Mouse (Mus musculus) layer of hippocampus, postnatal 36 days (tissue): Measurements from ENCODE around the gene Gfer. TPM values are rescaled to one million over a fixed set of nuclear protein-coding genes. Genes with fewer than 3 reads are reported as not detected.
A peak's percentile ranks its signal among the peaks of the same experiment; 100 is the strongest.
"Not testable (repeated sequence)": the region's sequence is repeated elsewhere in the genome, so short reads cannot be mapped to it uniquely, and the experiment has no call there.

ENCODE experiments used
- DNase-seq, 2 experiments: peaks; one replicate each; pipeline ENCODE4 v3.0.0; 2022
- total RNA-seq, 2 experiments: library from RNA; stranded (reverse); gene quantifications; 2 replicates each; pipeline ENCODE4 v1.2.3; 2021

The Gfer gene
- total RNA-seq, 2 experiments from 2014 or later = 17.0 to 22.7 TPM

DNA sequence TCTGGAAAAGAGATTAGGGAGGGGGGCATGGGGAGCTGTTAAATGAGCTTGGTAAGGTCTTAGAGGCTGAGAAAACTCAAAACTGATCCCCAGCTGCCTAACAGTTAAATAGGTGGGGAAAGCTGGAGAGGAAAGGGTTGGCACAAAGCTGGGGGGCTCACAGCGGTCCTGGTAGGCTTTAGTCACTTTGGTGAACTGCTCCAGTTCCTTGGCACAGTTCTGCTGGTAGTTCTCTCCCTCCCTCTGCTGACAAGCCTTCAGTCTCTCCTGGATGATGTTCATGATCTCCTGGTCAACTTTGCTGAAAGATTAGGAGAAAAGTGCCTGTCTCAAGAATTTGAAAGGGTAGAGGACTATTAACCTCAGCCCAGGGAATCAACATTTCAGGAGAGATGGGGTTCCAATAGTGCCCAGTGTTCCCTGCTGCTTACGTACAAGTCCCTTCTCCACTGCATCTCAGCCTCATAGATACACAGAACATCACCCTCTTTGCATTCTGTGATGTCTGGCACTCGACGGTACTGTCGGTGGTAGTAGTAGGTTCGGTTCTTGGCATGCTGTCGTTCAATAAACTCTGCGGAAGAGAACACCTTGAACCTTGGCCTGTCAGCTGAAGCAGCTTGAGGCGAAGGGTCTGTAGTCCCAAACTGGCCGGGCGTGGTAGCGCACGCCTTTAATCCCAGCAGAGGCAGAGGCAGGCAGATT is 26.4 kb upstream of the Gfer start:
- no peak for DNase-seq

DNA sequence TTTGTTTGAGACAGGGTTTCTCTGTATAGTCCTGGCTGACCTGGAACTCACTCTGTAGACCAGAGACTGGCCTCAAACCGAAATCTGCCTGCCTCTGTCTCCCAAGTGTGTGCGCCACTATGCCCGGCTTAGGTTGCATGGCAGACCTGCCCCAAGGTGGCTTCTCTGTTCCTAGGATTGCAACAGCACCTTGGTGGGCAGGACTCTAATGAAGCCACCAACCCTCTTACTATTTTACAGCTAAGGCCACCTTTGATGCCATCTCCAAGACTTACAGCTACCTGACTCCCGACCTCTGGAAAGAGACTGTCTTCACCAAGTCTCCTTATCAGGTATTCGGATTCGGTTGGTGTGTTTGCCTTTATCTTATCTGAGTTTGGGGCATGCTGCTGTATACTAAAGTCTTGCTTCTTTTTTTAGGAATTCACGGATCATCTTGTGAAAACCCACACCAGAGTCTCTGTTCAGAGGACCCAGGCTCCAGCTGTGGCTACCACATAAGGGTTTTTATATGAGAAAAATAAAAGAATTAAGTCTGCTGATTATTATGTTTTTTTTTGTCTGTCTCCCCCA is 25.5 kb upstream of the Gfer start:
- DNase-seq = not testable (repeated sequence)

DNA sequence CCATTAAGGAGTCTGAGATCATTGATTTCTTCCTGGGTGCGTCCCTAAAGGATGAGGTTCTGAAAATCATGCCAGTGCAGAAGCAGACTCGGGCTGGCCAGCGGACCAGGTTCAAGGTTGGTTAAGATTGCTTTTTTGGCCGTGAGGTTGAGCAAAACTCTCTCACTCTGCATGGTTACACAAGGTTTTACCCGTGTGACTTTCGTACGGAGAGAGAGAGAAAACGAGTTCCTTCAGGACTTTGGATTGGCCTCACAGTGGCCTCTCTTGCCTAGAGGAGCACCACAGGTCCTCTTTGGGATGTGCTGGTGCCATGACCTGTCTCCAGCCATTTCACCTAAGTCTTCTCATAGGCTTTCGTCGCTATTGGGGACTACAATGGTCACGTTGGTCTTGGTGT is 24.7 kb upstream of the Gfer start:
- DNase-seq = not testable (repeated sequence)

DNA sequence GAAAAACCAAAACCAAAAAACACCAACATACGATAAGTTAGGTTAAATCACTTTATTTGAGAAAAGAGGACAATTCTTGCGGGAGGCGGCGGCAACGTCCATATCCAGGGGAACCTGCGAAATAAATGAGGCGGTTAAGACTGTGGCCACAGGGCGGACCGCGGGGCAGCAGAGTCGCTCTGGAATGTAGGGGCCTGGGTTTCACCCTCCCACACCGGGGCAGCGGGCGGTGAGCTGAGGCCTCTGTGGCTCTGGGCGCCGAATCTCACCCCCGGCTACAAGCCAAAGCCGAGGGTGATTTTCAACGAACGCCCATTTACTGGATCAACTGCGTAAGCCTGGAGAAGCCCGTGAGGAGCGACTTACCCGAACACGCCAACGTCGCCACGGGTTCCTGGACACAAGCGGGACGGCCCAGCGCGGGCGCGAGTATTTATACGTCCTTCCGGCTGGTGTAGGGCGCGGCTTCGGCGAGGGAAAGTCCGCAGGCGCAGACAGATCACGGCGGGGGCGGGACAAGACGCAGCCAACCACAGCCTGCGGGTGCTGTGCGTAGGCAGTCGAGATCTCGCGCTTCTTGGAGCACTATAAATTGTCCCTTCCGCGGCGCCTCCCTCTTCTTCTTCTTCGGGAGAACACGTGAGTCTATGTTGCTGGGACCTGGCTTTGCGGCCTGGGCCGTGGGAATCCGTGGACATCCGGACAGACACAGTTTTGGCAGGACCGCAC is 23.7 kb upstream of the Gfer start:
- peak; percentile 97 to 98 for DNase-seq

DNA sequence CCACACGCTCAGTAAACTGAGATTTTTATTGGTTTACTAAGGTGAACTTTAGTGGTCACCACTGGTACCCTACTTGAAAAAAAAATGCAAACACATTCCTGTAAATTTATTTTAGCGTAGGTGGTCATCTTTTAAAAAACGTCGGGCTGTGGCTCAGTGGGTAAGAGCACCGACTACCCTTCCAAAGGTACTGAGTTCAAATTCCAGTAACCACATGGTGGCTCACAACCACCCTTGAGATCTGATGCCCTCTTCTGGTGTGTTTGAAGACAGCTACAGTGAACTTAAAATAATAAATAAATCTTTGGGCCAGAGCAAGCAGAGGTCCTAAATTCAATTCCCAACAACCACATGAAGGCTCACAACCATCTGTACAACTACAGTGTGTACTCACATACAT is 23.0 kb upstream of the Gfer start:
- DNase-seq = not testable (repeated sequence)

DNA sequence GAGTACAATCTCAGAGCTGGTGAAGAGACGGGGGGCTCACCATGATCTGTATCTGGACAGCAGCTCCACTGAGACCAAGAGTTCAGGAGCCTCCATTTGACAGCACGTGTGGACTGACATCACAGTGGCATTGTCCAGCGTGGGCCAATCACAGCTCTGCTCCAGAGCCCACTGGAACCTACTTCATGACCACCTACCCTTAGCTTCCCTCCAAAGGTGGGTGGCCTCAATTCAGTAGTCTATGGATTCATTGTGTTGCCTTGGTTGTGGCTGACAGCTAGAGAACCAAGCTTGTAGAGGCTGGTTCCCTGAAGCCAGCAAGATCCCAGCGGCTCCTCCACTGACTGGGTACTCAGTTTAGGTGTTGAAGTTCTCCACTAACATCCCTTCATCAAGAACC is 22.0 kb upstream of the Gfer start, which contains the start of the genes Rnf151 and Rps2:
Rnf151 (minus strand) TSS at position 121 of the 400 bp plus-strand sequence.
Rps2 (plus strand) TSS at position 174 of the 400 bp plus-strand sequence.
- DNase-seq = no peak

DNA sequence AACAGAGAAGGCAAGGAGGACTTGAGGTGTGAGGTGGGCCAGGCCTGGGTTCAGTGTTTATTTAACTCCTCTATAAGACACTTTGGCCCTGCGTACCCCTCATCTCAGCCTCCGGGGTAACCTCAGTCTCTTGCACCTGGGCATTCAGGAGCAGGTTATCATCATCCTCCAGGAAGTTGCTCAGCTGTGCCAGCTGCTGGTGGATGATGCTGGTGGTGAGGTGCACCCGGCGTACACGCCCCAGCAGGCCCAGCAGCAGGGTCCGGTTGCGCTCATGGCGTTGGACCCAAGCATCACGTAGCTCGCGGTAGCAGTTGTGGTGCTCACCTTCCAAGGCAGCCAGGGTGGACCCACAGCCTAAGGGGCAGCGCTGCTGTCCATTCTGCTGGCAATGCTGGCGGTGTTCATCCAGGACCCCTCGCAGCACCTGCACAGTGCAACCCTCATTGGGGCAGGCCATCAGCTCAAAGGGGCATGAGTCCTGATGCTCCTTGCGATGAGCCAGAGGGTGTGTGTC is 20.3 kb upstream of the Gfer start:
- no peak for DNase-seq

DNA sequence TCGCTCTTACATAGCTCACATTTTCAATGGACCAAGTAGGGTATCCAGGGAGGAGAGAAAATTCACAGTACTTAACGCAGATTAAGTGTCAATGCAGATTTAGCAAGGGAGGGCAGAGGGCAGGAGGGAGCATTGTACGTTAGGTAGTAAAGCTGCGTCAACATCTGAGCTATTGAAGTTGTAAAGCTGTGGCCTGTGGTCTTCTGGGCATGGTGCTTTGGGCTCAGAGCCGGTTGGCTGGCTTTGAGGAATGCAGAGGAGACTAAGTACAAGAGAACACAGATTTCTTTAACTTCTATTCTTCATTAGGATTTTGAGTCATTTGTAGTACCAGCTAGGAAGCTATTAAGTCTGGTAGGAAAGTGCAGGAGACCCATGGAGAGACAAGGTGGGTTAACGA is 19.6 kb upstream of the Gfer start:
- no peak for DNase-seq

DNA sequence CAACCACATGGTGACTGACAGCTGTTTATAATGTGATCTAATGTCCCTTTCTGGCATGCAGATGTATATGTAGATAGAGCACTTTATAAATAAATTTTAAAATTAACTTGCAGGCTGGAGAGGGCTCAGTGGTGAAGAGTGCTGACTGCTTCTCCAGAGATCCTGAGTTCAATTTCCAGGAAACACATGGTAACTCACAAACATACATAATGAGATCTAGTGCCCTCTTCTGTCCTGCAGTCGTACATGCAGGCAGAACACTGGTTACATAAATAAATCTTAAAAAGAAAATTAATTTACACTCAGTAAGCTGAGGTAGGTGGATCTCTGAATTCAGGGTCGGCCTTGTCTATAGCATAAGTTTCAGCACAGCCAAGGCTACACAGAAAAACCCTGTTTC is 12.7 kb upstream of the Gfer start:
- DNase-seq = no peak

DNA sequence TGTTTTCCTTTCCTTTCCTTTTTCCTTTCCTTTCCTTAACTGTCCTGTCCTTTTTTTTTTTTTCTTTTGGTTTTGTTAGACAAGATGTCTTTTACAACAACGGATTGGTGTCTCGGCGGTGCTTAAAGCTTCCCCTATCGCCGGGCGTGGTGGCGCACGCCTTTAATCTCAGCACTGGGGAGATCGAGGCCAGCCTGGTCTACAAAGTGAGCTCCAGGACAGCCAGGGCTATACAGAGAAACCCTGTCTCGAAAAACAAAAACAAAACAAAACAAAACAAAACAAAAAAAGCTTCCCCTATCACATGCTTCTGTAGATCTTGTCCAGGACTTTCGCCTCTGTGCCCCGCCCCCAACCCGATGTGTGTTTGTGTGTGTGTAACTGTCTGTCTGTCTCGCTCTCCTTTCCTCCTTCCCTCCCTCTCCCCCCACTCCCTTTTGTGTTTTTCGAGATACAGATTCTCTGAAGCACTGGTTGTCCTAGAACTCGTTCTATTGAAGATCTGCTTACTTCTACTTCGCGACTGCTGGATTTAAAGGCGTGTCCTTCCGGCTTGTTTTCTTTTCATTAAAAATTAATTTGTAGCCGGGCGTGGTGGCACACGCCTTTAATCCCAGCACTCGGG is 12.0 kb upstream of the Gfer start:
- DNase-seq = no peak

DNA sequence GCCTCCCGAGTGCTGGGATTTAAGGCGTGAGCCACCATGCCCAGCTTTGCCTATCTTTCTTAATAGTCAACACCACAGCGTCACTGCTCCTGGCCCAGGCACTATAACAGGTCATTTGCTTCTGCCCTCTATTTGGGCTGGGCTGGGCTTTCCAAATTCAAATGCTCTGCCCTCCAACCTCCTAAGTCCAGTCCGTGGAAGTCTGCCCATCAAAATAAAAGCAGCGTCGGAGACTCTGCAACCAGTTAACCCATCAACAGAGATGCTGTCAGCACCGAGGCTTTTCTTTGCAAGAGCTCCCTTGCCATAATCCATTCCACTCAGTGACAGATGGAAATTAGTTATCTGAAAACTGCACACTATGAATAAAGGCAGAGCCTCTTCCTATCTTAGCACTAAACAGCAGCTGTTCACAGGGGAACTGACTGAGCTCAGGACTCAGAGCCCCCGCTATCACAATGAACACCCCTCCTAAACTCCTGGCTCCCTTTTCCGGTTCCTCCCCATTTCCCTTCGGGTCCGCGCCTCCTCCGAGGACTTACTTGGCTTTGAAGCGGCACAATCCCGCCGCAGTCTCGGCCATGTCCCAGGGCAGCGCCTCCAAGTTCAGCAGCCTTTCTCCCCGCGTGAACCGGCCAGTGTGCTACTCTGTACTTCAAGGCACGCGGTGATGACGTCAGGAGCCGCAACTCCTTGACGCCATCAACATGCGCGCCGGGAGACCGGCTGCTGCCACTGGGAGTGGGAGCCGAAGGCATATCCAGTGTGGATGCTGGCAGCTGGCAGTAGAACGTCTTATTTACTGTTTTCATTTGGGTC is 11.2 kb upstream of the Gfer start, which contains the start of gene Tbl3:
Tbl3 (minus strand) TSS at position 679 of the 819 bp plus-strand sequence.
- DNase-seq = peak; percentile 93

DNA sequence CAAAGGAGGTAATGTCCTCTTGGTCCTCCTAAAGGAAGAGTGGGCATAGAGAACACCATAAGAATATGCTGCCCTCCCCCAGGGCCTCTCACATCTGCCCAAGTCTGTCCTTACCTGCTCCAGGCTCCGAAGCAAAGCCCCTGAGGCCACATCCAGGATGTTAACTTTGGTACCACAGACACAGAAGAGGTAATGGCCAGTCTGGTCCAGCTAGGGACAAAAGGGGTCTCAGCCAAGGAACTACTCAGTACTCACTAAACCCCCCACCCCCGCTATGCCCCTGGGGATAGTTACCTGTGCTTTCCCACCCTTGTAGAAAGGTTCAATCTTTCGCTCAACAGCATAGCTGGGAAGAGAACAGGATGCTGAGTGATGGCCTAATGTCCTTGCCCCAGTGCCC is 9.9 kb upstream of the Gfer start:
- DNase-seq = no peak

DNA sequence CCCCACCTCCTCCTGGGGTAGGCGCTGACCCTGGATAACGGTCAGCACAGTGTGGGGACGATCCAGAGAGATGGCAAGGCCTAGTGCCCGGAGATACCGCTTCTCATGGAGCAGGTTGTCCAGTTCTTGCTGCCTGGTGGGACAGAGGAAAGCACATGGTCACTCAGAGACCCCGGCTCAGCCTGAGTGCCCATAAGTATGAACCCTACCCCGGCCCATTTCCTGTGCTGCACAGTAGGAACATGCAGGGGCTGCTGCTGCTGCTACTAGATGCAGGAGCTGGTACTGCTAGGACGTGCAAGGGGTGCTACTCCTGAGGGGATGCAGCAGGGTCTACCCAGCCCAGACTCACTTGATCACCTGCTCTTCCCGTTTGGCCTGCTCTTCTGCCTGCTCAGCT is 5.3 kb upstream of the Gfer start:
- no peak for DNase-seq

DNA sequence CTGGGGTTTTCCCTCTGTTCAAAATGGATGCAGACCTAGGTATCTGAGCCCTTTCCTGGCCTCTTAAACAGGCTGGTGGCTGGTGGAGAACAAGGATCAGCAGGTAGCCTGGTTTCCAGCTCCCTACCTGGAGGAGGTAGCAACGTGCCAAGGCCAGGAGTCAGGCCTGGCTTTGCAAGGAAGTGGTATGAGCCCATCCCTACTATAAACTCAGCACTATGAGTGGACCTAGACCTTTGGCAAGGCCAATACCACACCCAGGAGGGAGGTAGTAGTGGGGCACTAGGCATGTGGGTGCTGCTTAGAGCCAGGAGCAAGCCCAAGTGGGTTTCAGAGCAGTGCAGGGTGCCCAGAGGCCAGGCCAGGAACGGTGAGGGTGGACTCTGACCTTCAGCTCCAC is 3.5 kb upstream of the Gfer start:
- no peak for DNase-seq

DNA sequence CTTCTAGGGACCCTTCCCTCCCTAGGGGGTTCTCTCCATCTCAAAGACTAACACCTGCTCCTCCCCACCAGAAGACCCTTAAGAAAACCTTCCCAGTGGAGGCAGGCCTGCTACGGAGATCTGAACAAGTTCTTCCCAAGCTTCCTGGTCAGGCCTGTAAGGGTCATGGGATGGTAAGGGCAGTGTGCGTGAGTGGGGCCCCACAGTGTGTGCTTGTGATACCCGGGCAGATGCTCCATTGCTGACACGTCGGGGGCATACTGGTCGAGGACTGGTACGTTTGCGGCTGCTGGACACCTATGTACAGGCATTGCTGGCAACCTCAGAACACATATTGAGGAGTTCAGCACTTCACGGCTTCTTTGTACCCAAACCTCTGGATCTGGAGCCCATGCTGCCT is 2.8 kb upstream of the Gfer start:
- DNase-seq = no peak

DNA sequence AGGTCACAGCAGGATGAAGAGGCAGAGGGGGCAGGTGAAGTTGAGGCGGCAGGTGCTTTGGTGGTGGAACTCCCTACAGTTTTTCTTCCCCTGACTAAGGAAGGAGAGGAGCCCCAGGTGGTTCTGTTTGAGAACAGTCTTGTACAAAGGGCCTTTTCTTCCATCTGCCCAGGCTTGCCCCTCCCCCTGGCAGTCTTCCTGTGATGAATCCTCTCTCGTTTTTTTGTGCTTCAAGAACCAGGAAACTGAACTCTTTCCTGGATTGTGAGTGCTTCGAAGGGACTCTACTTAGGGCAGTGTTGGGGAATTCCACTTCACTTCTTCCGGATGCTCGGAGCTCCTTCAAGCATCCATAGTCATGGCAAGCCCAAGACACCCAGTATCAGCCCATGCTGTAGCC is 2.0 kb upstream of the Gfer start:
- DNase-seq = no peak

DNA sequence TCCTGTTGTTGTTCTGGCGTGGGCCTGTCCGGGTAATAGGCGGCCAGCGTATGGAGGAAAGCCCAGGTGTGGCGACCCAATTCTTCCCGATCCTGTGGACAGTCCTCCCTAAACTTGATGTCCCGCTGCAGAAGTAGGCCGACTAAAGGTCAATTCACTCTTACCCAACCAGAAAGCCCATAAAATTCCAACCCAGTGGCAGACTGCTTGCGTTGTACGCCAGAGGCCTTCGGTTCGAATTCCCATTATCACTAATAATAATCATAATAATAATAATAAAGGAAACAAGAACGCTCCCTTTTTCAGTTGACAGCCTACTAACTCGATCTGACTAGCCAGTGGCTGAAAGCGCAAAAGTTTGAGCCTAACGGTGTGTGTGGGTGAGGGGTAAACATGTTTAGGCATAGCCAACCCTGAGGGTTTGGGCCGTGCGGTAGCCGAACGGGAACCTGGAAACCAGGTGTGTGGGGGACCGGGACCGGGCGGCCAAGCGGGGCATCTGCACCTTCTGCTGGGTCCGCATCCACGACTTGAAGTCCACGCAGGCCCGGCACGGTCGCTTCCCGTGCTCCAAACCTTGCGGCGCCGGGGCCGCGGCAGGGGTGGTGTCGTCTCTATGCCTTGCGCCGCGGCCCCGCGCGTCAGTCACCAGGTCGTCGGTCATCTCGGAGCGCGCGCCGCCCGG is 488 bp downstream of the Gfer start:
- peak in 1 of 2 experiments; percentile 35 for DNase-seq

DNA sequence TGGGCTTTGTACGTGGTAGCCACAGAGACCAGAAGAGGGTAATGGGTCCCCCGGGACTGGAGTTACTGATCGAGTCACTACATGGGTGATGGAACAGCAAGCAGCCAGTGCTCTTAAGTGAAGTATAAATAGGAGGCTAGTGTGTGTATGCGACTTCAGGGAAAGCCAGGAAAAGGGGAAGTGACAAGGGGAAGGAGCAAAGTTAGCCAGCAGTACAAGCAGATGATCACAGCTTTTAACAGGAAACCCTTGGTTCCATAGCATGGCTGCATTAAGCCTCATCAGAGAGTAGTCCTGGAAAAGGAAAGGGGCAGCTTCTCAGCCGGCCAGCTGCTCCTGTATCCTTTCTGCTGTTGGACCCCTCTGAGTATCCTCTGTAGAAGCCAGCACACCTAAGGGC is 3.6 kb downstream of the Gfer start:
- DNase-seq = no peak

DNA sequence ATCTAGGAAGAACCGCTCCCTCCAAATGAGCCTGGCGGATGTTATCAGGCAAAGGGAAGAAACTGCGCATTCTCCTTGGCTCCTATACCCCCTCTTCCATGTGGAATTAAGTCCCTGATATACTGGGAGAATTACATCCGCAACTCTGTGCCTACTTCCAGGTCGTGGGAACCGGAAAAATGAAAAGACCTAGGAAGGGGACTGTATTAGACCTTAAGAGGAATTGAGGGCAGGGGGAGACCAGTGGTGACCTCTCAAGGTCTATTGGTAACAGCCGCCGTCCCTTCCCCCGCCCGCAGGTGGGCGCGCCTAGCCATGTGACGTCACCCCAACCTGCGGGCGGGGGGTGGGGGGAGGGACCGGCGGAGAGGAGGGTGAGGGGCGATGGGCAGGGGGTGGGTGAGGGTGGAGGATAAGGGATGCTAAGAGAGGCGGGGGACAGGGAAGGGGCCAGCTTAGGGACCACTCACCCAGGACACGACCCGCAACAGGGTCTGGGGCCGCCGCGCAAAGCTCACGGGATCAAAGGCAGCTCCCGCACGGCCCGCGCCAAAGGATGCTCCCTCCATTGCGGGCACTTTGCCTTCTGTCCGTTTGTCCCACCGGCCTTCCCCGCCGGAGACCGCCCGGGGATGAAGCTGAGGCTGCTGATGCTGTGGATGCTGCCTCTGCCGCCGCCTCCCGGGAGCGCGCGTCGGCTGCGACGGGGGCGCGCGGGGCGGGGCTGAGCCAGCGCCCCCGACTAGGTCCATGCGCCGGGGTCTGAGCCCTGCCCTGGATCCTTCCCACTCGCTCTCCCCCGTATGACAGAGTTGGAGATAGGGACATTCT is 6.5 kb downstream of the Gfer start, which contains the start of gene Syngr3:
Syngr3 (minus strand) TSS at position 705 of the 831 bp plus-strand sequence.
- DNase-seq = peak; percentile 60 to 63

DNA sequence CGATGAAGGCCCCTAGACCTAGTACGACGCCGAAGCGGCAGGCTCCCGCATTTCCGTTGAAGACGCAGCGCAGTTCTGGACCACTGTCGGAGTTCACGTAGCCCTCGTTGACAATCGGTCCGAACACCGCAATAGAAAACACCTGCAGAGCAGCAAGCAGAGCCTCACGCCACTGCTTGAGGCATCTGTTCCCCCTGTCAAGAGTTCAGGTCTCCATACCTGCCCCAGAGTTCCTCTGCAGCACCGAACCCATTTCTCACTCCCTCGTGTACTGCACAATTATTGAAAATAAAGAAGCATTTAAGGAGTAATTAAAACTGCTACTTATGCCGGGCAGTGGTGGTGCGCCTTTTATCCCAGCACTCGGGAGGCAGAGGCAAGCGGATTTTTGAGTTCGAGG is 8.4 kb downstream of the Gfer start:
- no peak for DNase-seq
